Mouse (Mus musculus) heart, embryonic 13.5 days (tissue): ENCODE measurements around the gene Nacc2. TPM values are rescaled to one million over a fixed set of nuclear protein-coding genes. Genes with fewer than 3 reads are reported as not detected.

Source experiments
- ATAC-seq: fragments of 200-750 bp; cut with Nextera tagmentation; 2 replicates; pipeline ENCODE4 v1.8.0; 2017; ENCODE audit warnings: moderate TSS enrichment; ENCODE audit not compliant: insufficient number of reproducible peaks, low FRiP score, low TSS enrichment; ENCODE audit errors: extremely low read depth
- H3K27ac ChIP-seq: fragments of 300-500 bp; sonication (generic); replicated peaks from 2 replicates; pipeline ENCODE4 v1.5.1; 2015; ENCODE audit warnings: moderate library complexity, mild to moderate bottlenecking, inconsistent platforms
- H3K27me3 ChIP-seq: fragments of 300-500 bp; sonication (generic); replicated peaks from 2 replicates; pipeline ENCODE4 v1.6.1; 2015; ENCODE audit warnings: mild to moderate bottlenecking, inconsistent platforms
- H3K36me3 ChIP-seq: fragments of 300-500 bp; sonication (generic); 2 replicates; pipeline ENCODE4 v1.6.1; 2015; ENCODE audit warnings: mild to moderate bottlenecking, inconsistent platforms
- H3K4me1 ChIP-seq: fragments of 300-500 bp; sonication (generic); 2 replicates; pipeline ENCODE4 v1.6.1; 2015; ENCODE audit warnings: inconsistent platforms
- H3K4me2 ChIP-seq: fragments of 300-500 bp; sonication (generic); 2 replicates; pipeline ENCODE4 v1.6.1; 2015; ENCODE audit warnings: inconsistent platforms, mild to moderate bottlenecking, moderate library complexity
- H3K4me3 ChIP-seq: fragments of 300-500 bp; sonication (generic); 2 replicates; pipeline ENCODE4 v1.5.1; 2015; ENCODE audit warnings: moderate library complexity, mild to moderate bottlenecking, inconsistent platforms
- H3K9ac ChIP-seq: fragments of 300-500 bp; sonication (generic); 2 replicates; pipeline ENCODE4 v1.6.1; 2015; ENCODE audit warnings: inconsistent platforms, mild to moderate bottlenecking, moderate library complexity
- H3K9me3 ChIP-seq: fragments of 300-500 bp; sonication (generic); 2 replicates; pipeline ENCODE4 v1.6.1; 2016; ENCODE audit warnings: inconsistent platforms
- WGBS: fragments of 180-500 bp; shearing (Covaris S2); methylation state at CpG from one replicate; pipeline ENCODE4 v1.1.7; 2015; ENCODE audit warnings: mixed read lengths; 5-methylcytosine and 5-hydroxymethylcytosine counted together
- polyA plus RNA-seq: library from polyadenylated mRNA; unstranded; fragments of >200 nt; fragmentation: Nextera tagmentation; extraction: Ambion mirVana; gene quantifications from 2 replicates; pipeline ENCODE4 v1.2.1, GENCODE M21; 2015

The Nacc2 gene
- polyA plus RNA-seq, 1 experiment from 2014 or later, result 6.1 TPM

- H3K4me3 ChIP-seq, result no peak overlapping the region
- no peak overlapping the region for H3K4me2 ChIP-seq
- ATAC-seq, result no peak
Observed at GRCm38 (mm10) chr2:26119310-26119592, 3.8 kb downstream of the Nacc2 start.

DNA sequence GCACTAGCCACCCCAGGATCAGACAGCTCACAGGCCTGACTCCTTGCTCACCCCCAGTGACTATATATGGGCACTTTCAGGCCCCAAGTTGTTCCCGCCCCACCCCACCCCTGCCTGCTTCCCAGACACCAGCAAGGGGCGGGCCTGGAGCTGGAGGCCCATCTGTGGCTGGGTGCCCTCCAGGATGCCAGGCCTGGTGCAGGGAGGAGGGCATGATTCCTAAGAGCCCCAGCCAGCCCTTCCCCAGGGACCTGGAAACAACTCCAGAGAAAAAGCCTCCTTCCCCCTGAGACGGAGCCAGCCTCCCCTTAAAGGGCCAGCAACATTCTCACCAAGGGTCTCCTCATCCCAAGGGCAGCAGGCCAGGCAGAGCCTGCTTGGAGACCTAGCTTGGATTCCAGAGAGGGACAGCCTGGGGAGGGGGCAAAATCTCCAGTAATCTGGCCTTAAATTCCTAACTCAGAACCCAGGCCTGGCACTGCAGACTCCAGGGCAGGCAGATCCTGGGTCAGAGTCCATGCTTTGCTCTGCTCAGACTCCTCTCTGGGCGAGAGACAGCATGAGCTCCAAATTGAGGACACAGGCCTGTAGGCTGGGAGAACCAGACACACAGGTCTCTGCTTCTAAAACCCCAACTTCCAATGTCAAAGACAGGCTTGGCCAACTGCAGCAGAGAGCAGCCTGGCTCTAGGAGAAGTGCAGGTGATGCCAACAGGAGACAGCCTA lies 4.3 kb downstream of the Nacc2 start:
- Histone ChIP-seq H3K4me2 (peak overlapping the region; percentile 48), H3K4me1 (peaks cover 57% of the 10 kb centered on the region), H3K9me3 (no peaks in the 10 kb centered on the region), H3K27me3 (peaks cover 33% of the 10 kb centered on the region), H3K9ac (peak overlapping the region; percentile 74), H3K4me3 (0 out of 2 replicates have a peak overlapping the region, but pooled peaks have one; percentile 4), H3K36me3 (no peaks in the 10 kb centered on the region), H3K27ac (peak overlapping the region; percentile 72)
- WGBS, result 53% methylated on average over 4 of the region's 4 CpGs
- ATAC-seq, result peak; percentile 11; the same call in 1 of the 2 replicates

More at GRCm38 (mm10) chr2:26119310-26119592, 3.8 kb downstream of the Nacc2 start:
- Histone ChIP-seq H3K4me1 (peaks cover 57% of the 10 kb centered on the region), H3K27me3 (peaks cover 38% of the 10 kb centered on the region), H3K27ac (peak overlapping the region; percentile 72), H3K9ac (peak overlapping the region; percentile 74), H3K36me3 (no peaks in the 10 kb centered on the region), H3K9me3 (no peaks in the 10 kb centered on the region)
- WGBS, result 21% methylated on average over 2 of the region's 2 CpGs

DNA sequence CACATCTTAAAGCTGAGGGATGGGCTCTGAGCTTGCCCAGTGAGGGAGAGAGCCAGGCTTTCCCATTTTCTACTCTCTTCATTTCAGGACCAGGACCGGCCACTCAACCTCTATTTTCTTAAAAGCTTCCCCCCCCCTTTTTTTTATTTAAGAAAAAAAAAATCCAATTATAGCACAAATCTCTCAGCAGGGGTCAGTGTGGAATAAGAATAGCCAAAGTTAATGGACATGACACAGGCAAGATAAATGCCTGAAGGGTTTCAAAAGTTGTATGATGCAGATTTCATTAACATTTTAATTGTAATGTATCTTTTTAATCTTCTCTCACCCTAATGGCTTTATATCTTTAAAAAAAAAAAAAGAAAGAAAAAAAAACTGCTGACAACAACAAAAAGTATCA lies 5.4 kb downstream of the Nacc2 start:
- H3K27ac ChIP-seq, result no peak overlapping the region

GRCm38 (mm10) chr2:26116550-26116949 lies 6.5 kb downstream of the Nacc2 start:
- Histone ChIP-seq H3K4me2 (no peak overlapping the region), H3K27me3 (peaks cover 20% of the 10 kb centered on the region), H3K4me3 (no peak overlapping the region), H3K9ac (peak overlapping the region; percentile 52; the same call in 1 of the 2 replicates), H3K27ac (no peak overlapping the region), H3K36me3 (no peaks in the 10 kb centered on the region), H3K4me1 (peaks cover 41% of the 10 kb centered on the region), H3K9me3 (no peaks in the 10 kb centered on the region)
- 29% methylated on average over 3 of the region's 3 CpGs for WGBS
- ATAC-seq, result no peak

More for the DNA sequence above, 5.4 kb downstream of the Nacc2 start:
- peaks cover 48% of the 10 kb centered on the region for H3K4me1 ChIP-seq
- no peak overlapping the region for H3K4me3 ChIP-seq
- H3K9me3 ChIP-seq, result no peaks in the 10 kb centered on the region
- no peak for ATAC-seq
- no peak overlapping the region for H3K4me2 ChIP-seq
- H3K36me3 ChIP-seq, result no peaks in the 10 kb centered on the region
- H3K9ac ChIP-seq, result no peak overlapping the region
- peaks cover 27% of the 10 kb centered on the region for H3K27me3 ChIP-seq
- WGBS, result 62% methylated on average over 1 of the region's 1 CpGs

- Histone ChIP-seq H3K27ac (no peak overlapping the region), H3K27me3 (peaks cover 7% of the 10 kb centered on the region; the same call in 1 of the 2 replicates), H3K4me3 (no peak overlapping the region), H3K4me1 (peaks cover 38% of the 10 kb centered on the region), H3K4me2 (no peak overlapping the region), H3K36me3 (no peaks in the 10 kb centered on the region), H3K9me3 (no peaks in the 10 kb centered on the region), H3K9ac (no peak overlapping the region)
- 84% methylated on average over 6 of the region's 6 CpGs for WGBS
- no peak for ATAC-seq
Observed at GRCm38 (mm10) chr2:26115215-26115614, 7.8 kb downstream of the Nacc2 start.

GRCm38 (mm10) chr2:26108237-26108636 lies 14.8 kb downstream of the Nacc2 start:
- Histone ChIP-seq H3K27ac (no peak overlapping the region), H3K4me3 (no peak overlapping the region), H3K9ac (no peak overlapping the region), H3K9me3 (no peaks in the 10 kb centered on the region), H3K27me3 (peaks cover 3% of the 10 kb centered on the region; the same call in 1 of the 2 replicates), H3K36me3 (no peaks in the 10 kb centered on the region), H3K4me1 (peaks cover 7% of the 10 kb centered on the region; the same call in 1 of the 2 replicates), H3K4me2 (no peak overlapping the region)
- no peak for ATAC-seq
- 79% methylated on average over 6 of the region's 6 CpGs for WGBS

DNA sequence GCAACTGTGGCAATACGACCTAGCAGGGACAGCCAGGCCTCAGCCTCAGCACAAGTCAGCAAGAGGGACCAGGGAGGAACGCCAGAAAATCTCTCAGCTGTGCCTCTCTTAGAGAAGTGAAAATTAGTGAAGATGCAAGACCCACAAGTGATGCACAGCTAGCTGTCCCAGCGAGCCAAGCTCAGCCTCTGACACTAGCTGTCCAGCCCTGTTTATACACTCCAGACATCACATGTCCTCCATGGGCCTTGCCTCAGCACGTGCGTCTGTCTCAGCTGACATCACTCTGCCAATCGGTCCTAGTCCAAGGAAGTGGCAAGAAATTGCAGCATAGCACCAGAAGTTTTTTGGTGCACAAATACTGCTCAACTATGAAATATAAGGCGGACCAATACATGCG lies 16.0 kb downstream of the Nacc2 start:
- H3K4me3 ChIP-seq, result no peak overlapping the region
- H3K4me1 ChIP-seq, result peaks cover 7% of the 10 kb centered on the region; the same call in 1 of the 2 replicates
- H3K9me3 ChIP-seq, result no peaks in the 10 kb centered on the region
- no peaks in the 10 kb centered on the region for H3K36me3 ChIP-seq
- ATAC-seq, result no peak
- no peak overlapping the region for H3K27ac ChIP-seq
- H3K27me3 ChIP-seq, result no peaks in the 10 kb centered on the region
- no peak overlapping the region for H3K9ac ChIP-seq
- no peak overlapping the region for H3K4me2 ChIP-seq
- 70% methylated on average over 8 of the region's 8 CpGs for WGBS

- Histone ChIP-seq H3K9ac (no peak overlapping the region), H3K4me1 (peaks cover 7% of the 10 kb centered on the region; the same call in 1 of the 2 replicates), H3K27me3 (no peaks in the 10 kb centered on the region), H3K9me3 (no peaks in the 10 kb centered on the region), H3K4me3 (no peak overlapping the region), H3K36me3 (no peaks in the 10 kb centered on the region), H3K27ac (no peak overlapping the region), H3K4me2 (no peak overlapping the region)
- WGBS, result 71% methylated on average over 2 of the region's 2 CpGs
- ATAC-seq, result no peak
Observed at GRCm38 (mm10) chr2:26106233-26106632, 16.8 kb downstream of the Nacc2 start.

GRCm38 (mm10) chr2:26100296-26100695 lies 22.7 kb downstream of the Nacc2 start:
- Histone ChIP-seq H3K36me3 (no peaks in the 10 kb centered on the region), H3K9ac (no peak overlapping the region), H3K9me3 (no peaks in the 10 kb centered on the region), H3K27me3 (no peaks in the 10 kb centered on the region), H3K4me2 (no peak overlapping the region), H3K27ac (no peak overlapping the region), H3K4me1 (peaks cover 21% of the 10 kb centered on the region), H3K4me3 (no peak overlapping the region)
- whole genome bisulfite sequencing, result 63% methylated on average over 4 of the region's 4 CpGs
- no peak for ATAC-seq

DNA sequence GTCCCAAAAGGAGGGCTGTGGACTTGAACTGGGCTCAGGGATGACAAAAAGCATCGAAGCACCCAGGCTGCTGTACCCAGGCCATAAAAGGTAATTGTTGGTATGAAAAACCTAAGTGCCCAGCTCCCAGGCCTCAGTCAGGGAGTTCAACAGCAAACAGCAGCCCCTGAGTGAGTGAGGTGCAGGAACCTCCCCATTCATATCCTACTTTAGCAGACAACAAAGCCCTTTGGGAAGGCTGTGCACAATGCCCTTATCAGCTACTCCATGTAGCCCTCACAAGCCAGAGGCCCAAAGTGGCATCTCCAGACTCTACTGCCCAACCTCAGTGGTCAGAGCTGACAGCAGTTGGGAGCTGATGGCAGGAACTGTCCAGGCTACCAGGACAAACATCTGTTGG lies 23.2 kb downstream of the Nacc2 start:
- peaks cover 2% of the 10 kb centered on the region; the same call in 1 of the 2 replicates for H3K27me3 ChIP-seq
- H3K9me3 ChIP-seq, result no peaks in the 10 kb centered on the region
- no peak overlapping the region for H3K9ac ChIP-seq
- no peaks in the 10 kb centered on the region for H3K36me3 ChIP-seq
- H3K4me2 ChIP-seq, result no peak overlapping the region
- no peak overlapping the region for H3K27ac ChIP-seq
- peaks cover 21% of the 10 kb centered on the region for H3K4me1 ChIP-seq
- 52% methylated on average over 1 of the region's 1 CpGs for WGBS
- H3K4me3 ChIP-seq, result no peak overlapping the region
- no peak for ATAC-seq

GRCm38 (mm10) chr2:26099260-26099659 lies 23.8 kb downstream of the Nacc2 start:
- H3K27ac ChIP-seq, result no peak overlapping the region
- H3K9ac ChIP-seq, result no peak overlapping the region
- H3K27me3 ChIP-seq, result peaks cover 8% of the 10 kb centered on the region
- H3K4me2 ChIP-seq, result no peak overlapping the region
- H3K9me3 ChIP-seq, result no peaks in the 10 kb centered on the region
- 78% methylated on average over 5 of the region's 5 CpGs for WGBS
- no peak for ATAC-seq
- no peak overlapping the region for H3K4me3 ChIP-seq
- H3K4me1 ChIP-seq, result peaks cover 21% of the 10 kb centered on the region
- no peaks in the 10 kb centered on the region for H3K36me3 ChIP-seq

- H3K9ac ChIP-seq, result no peak overlapping the region
- peaks cover 30% of the 10 kb centered on the region for H3K4me1 ChIP-seq
- H3K27me3 ChIP-seq, result peaks cover 61% of the 10 kb centered on the region
- 77% methylated on average over 7 of the region's 7 CpGs for WGBS
- no peak overlapping the region for H3K4me3 ChIP-seq
- H3K4me2 ChIP-seq, result no peak overlapping the region
- no peaks in the 10 kb centered on the region for H3K36me3 ChIP-seq
- H3K27ac ChIP-seq, result no peak overlapping the region
- ATAC-seq, result no peak
- H3K9me3 ChIP-seq, result no peaks in the 10 kb centered on the region
Observed at GRCm38 (mm10) chr2:26093897-26094296, 29.1 kb downstream of the Nacc2 start.
